Mouse (Mus musculus) forebrain, embryonic 13.5 days (tissue): ENCODE results near the gene Gm1113. TPM values are rescaled to one million over a fixed set of nuclear protein-coding genes. Genes with fewer than 3 reads are reported as not detected.

Experiments
- ATAC-seq: fragments of 200-750 bp; cut with Nextera tagmentation; 2 replicates; pipeline ENCODE4 v1.8.0; 2017
- H3K27ac ChIP-seq: fragments of 300-500 bp; sonication (generic); 2 replicates; pipeline ENCODE4 v1.5.1; 2015; ENCODE audit warnings: inconsistent platforms, mild to moderate bottlenecking, moderate library complexity
- H3K27me3 ChIP-seq: fragments of 300-500 bp; sonication (generic); 2 replicates; pipeline ENCODE4 v1.6.1; 2015; ENCODE audit warnings: mild to moderate bottlenecking, inconsistent platforms
- H3K36me3 ChIP-seq: fragments of 300-500 bp; sonication (generic); 2 replicates; pipeline ENCODE4 v1.6.1; 2015; ENCODE audit warnings: mild to moderate bottlenecking, inconsistent platforms; ENCODE audit not compliant: poor library complexity, severe bottlenecking
- H3K4me1 ChIP-seq: fragments of 300-500 bp; sonication (generic); 2 replicates; pipeline ENCODE4 v1.6.1; 2015; ENCODE audit warnings: inconsistent platforms
- H3K4me2 ChIP-seq: fragments of 300-500 bp; sonication (generic); 2 replicates; pipeline ENCODE4 v1.6.1; 2015; ENCODE audit warnings: inconsistent platforms, mild to moderate bottlenecking, moderate library complexity
- H3K4me3 ChIP-seq: fragments of 300-500 bp; sonication (generic); 2 replicates; pipeline ENCODE4 v1.5.1; 2015; ENCODE audit warnings: mild to moderate bottlenecking, inconsistent platforms
- H3K9ac ChIP-seq: fragments of 300-500 bp; sonication (generic); 2 replicates; pipeline ENCODE4 v1.6.1; 2015; ENCODE audit warnings: mild to moderate bottlenecking, inconsistent platforms
- H3K9me3 ChIP-seq: fragments of 300-500 bp; sonication (generic); replicated peaks from 2 replicates; pipeline ENCODE4 v1.6.1; 2016; ENCODE audit warnings: inconsistent platforms
- whole genome bisulfite sequencing: fragments of 180-500 bp; shearing (Covaris S2); methylation state at CpG from one replicate; pipeline ENCODE4 v1.1.7; 2015; 5-methylcytosine and 5-hydroxymethylcytosine counted together
- polyA plus RNA-seq: library from polyadenylated mRNA; unstranded; fragments of >200 nt; fragmentation: Nextera tagmentation; extraction: Ambion mirVana; gene quantifications from 2 replicates; pipeline ENCODE4 v1.2.1, GENCODE M21; 2015

The Gm1113 gene
- polyA plus RNA-seq, 1 experiment from 2014 or later: not detected

GRCm38 (mm10) chr9:35522821-35523515 lies 4.9 kb upstream of the Gm1113 start:
- Histone ChIP-seq H3K9me3 (no peaks in the 10 kb centered on the region), H3K4me1 (peaks cover 25% of the 10 kb centered on the region), H3K27me3 (no peaks in the 10 kb centered on the region; the same call in 1 of the 2 replicates), H3K9ac (no peak overlapping the region), H3K4me3 (no peak overlapping the region), H3K27ac (peak overlapping the region; percentile 55), H3K4me2 (peak overlapping the region; percentile 28; the same call in 1 of the 2 replicates), H3K36me3 (no peaks in the 10 kb centered on the region)
- WGBS: 74% methylated on average over 1 of the region's 1 CpGs
- ATAC-seq: 0 out of 2 replicates have a peak, but pooled peaks have one; percentile 1

GRCm38 (mm10) chr9:35522241-35522640 lies 4.2 kb upstream of the Gm1113 start:
- no peak for ATAC-seq
- no peak overlapping the region for H3K4me3 ChIP-seq
- H3K36me3 ChIP-seq: no peaks in the 10 kb centered on the region
- H3K4me1 ChIP-seq: peaks cover 25% of the 10 kb centered on the region
- WGBS: 76% methylated on average over 2 of the region's 2 CpGs
- H3K9me3 ChIP-seq: no peaks in the 10 kb centered on the region
- no peaks in the 10 kb centered on the region; the same call in 1 of the 2 replicates for H3K27me3 ChIP-seq
- H3K9ac ChIP-seq: no peak overlapping the region
- no peak overlapping the region for H3K4me2 ChIP-seq
- H3K27ac ChIP-seq: peak overlapping the region; percentile 55; the same call in 1 of the 2 replicates

- Histone ChIP-seq H3K4me2 (no peak overlapping the region), H3K9ac (no peak overlapping the region), H3K27ac (no peak overlapping the region), H3K27me3 (no peaks in the 10 kb centered on the region; the same call in 1 of the 2 replicates), H3K4me1 (peaks cover 25% of the 10 kb centered on the region), H3K9me3 (no peaks in the 10 kb centered on the region), H3K36me3 (no peaks in the 10 kb centered on the region), H3K4me3 (no peak overlapping the region)
- ATAC-seq: no peak
- 83% methylated on average over 6 of the region's 6 CpGs for WGBS
Measured at GRCm38 (mm10) chr9:35520631-35521348, 2.7 kb upstream of the Gm1113 start.

- no peaks in the 10 kb centered on the region for H3K36me3 ChIP-seq
- no peaks in the 10 kb centered on the region for H3K4me1 ChIP-seq
- no peak overlapping the region for H3K9ac ChIP-seq
- H3K27me3 ChIP-seq: no peaks in the 10 kb centered on the region
- no peak overlapping the region for H3K27ac ChIP-seq
- no peak for ATAC-seq
- no peak overlapping the region for H3K4me3 ChIP-seq
- H3K9me3 ChIP-seq: no peaks in the 10 kb centered on the region
- H3K4me2 ChIP-seq: no peak overlapping the region
- 94% methylated on average over 16 of the region's 16 CpGs for WGBS
Measured at GRCm38 (mm10) chr9:35516711-35517110, 1.4 kb downstream of the Gm1113 start.

- H3K4me2 ChIP-seq: no peak overlapping the region
- ATAC-seq: no peak
- H3K36me3 ChIP-seq: no peaks in the 10 kb centered on the region
- H3K4me3 ChIP-seq: no peak overlapping the region
- no peak overlapping the region for H3K9ac ChIP-seq
- H3K4me1 ChIP-seq: no peaks in the 10 kb centered on the region
- H3K9me3 ChIP-seq: no peaks in the 10 kb centered on the region
- H3K27me3 ChIP-seq: no peaks in the 10 kb centered on the region
- no peak overlapping the region for H3K27ac ChIP-seq
- 87% methylated on average over 5 of the region's 5 CpGs for WGBS
Measured at GRCm38 (mm10) chr9:35516182-35516581, 1.9 kb downstream of the Gm1113 start.

- no peaks in the 10 kb centered on the region for H3K36me3 ChIP-seq
- H3K27me3 ChIP-seq: no peaks in the 10 kb centered on the region
- ATAC-seq: no peak
- no peak overlapping the region for H3K27ac ChIP-seq
- WGBS: 84% methylated on average over 4 of the region's 4 CpGs
- no peak overlapping the region for H3K9ac ChIP-seq
- no peaks in the 10 kb centered on the region for H3K9me3 ChIP-seq
- H3K4me3 ChIP-seq: no peak overlapping the region
- no peak overlapping the region for H3K4me2 ChIP-seq
- H3K4me1 ChIP-seq: no peaks in the 10 kb centered on the region
Measured at GRCm38 (mm10) chr9:35513900-35514299, 4.2 kb downstream of the Gm1113 start.

- peak overlapping the region; percentile 40; the same call in 1 of the 2 replicates for H3K9ac ChIP-seq
- no peaks in the 10 kb centered on the region for H3K9me3 ChIP-seq
- WGBS: 31% methylated on average over 8 of the region's 8 CpGs
- H3K27ac ChIP-seq: peak overlapping the region; percentile 68
- H3K4me3 ChIP-seq: no peak overlapping the region
- no peak overlapping the region for H3K4me2 ChIP-seq
- ATAC-seq: peak; percentile 80
- H3K36me3 ChIP-seq: peaks cover 27% of the 10 kb centered on the region
- H3K27me3 ChIP-seq: no peaks in the 10 kb centered on the region
- H3K4me1 ChIP-seq: peaks cover 11% of the 10 kb centered on the region
Measured at GRCm38 (mm10) chr9:35508234-35508633, 9.8 kb downstream of the Gm1113 start.

GRCm38 (mm10) chr9:35502361-35503000 lies 15.6 kb downstream of the Gm1113 start:
- H3K9me3 ChIP-seq: no peaks in the 10 kb centered on the region
- H3K4me1 ChIP-seq: 0 out of 2 replicates have a peak, but pooled peaks cover 5% of the 10 kb centered on the region
- H3K9ac ChIP-seq: no peak overlapping the region
- no peak overlapping the region for H3K27ac ChIP-seq
- peaks cover 72% of the 10 kb centered on the region for H3K36me3 ChIP-seq
- no peak for ATAC-seq
- 82% methylated on average over 10 of the region's 10 CpGs for WGBS
- H3K4me3 ChIP-seq: no peak overlapping the region
- H3K27me3 ChIP-seq: no peaks in the 10 kb centered on the region
- no peak overlapping the region for H3K4me2 ChIP-seq

GRCm38 (mm10) chr9:35499946-35500345 lies 18.1 kb downstream of the Gm1113 start:
- Histone ChIP-seq H3K36me3 (peaks cover 83% of the 10 kb centered on the region), H3K27ac (no peak overlapping the region), H3K4me3 (no peak overlapping the region), H3K27me3 (no peaks in the 10 kb centered on the region), H3K9me3 (no peaks in the 10 kb centered on the region), H3K4me2 (no peak overlapping the region), H3K4me1 (0 out of 2 replicates have a peak, but pooled peaks cover 5% of the 10 kb centered on the region), H3K9ac (no peak overlapping the region)
- 69% methylated on average over 6 of the region's 6 CpGs for WGBS
- ATAC-seq: no peak

GRCm38 (mm10) chr9:35495471-35495870 lies 22.6 kb downstream of the Gm1113 start:
- H3K9ac ChIP-seq: no peak overlapping the region
- H3K4me3 ChIP-seq: no peak overlapping the region
- H3K36me3 ChIP-seq: peaks cover 69% of the 10 kb centered on the region
- H3K27ac ChIP-seq: no peak overlapping the region
- no peaks in the 10 kb centered on the region for H3K27me3 ChIP-seq
- no peak for ATAC-seq
- no peak overlapping the region for H3K4me2 ChIP-seq
- H3K9me3 ChIP-seq: no peaks in the 10 kb centered on the region
- 74% methylated on average over 3 of the region's 3 CpGs for WGBS
- 0 out of 2 replicates have a peak, but pooled peaks cover 11% of the 10 kb centered on the region for H3K4me1 ChIP-seq

- Histone ChIP-seq H3K27ac (no peak overlapping the region), H3K4me1 (0 out of 2 replicates have a peak, but pooled peaks cover 9% of the 10 kb centered on the region), H3K36me3 (peaks cover 66% of the 10 kb centered on the region), H3K4me2 (no peak overlapping the region), H3K27me3 (no peaks in the 10 kb centered on the region), H3K4me3 (no peak overlapping the region), H3K9me3 (no peaks in the 10 kb centered on the region), H3K9ac (no peak overlapping the region)
- ATAC-seq: no peak
- 61% methylated on average over 4 of the region's 4 CpGs for WGBS
Measured at GRCm38 (mm10) chr9:35494937-35495336, 23.1 kb downstream of the Gm1113 start.

GRCm38 (mm10) chr9:35493733-35494092 lies 24.4 kb downstream of the Gm1113 start:
- H3K4me1 ChIP-seq: 0 out of 2 replicates have a peak, but pooled peaks cover 6% of the 10 kb centered on the region
- H3K27ac ChIP-seq: no peak overlapping the region
- no peak for ATAC-seq
- no peak overlapping the region for H3K4me2 ChIP-seq
- 47% methylated on average over 4 of the region's 4 CpGs for WGBS
- no peak overlapping the region for H3K4me3 ChIP-seq
- peaks cover 70% of the 10 kb centered on the region for H3K36me3 ChIP-seq
- no peak overlapping the region for H3K9ac ChIP-seq
- H3K9me3 ChIP-seq: no peaks in the 10 kb centered on the region
- no peaks in the 10 kb centered on the region for H3K27me3 ChIP-seq
